Mouse (Mus musculus) liver, embryonic 14.5 days (tissue): ENCODE measurements at regions not wholly inside any gene's neighbourhood (a gene's known extent, or its start where the extent isn't known, plus 50 kb on each side); places are given as distances from the start of the nearest gene placed in this dataset.

Source experiments
- CTCF ChIP-seq: IDR thresholded peaks from 2 replicates; pipeline ENCODE4 v1.5.1; 2016; ENCODE audit warnings: antibody characterized with exemption, low read depth, control low read depth
- EP300 ChIP-seq: IDR thresholded peaks from 2 replicates; pipeline ENCODE4 v1.6.1; 2016; ENCODE audit warnings: antibody characterized with exemption, low read depth

DNA sequence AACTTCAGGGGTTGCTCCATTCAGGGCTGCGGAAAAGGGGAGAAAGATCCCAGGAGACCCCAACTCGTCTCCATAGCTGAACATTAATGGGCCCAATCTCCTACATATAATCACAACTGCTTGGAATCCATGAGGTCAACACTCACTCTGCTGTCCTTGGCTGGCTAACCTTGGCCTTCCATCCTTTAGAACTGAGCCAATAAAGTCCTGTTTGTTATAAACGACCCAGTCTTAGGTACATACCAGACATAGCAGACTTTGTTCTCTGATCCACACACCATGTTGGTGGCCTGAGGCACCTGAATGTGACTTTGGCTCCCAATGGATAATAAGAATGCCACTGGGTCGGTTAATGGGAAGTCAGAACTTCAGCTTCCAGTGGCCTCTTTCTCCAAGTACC lies 157.4 kb downstream of the Auh start:
- no peak for TF ChIP-seq CTCF
- TF ChIP-seq EP300: no peak
